Mouse (Mus musculus) left cerebral cortex, adult 18-20 months (tissue): ENCODE measurements at regions not wholly inside any gene's neighbourhood (a gene's known extent, or its start where the extent isn't known, plus 50 kb on each side); places are given as distances from the start of the nearest gene placed in this dataset.

Source experiments
- DNase-seq, 2 experiments: peaks; one replicate each; pipeline ENCODE4 v3.0.0; 2021 to 2022; ENCODE audit warnings: low spot score in 2 of 2, mixed read lengths in 1 of 2

- no peak for DNase-seq
These were observed 112.5 kb downstream of the Fam198b start for GRCm38 (mm10) chr3:79996803-79997202.

- DNase-seq = no peak
These were observed 118.0 kb downstream of the Fam198b start for GRCm38 (mm10) chr3:80002335-80002734.

- DNase-seq = no peak
These were observed 119.2 kb downstream of the Fam198b start for GRCm38 (mm10) chr3:80003300-80004090.

- no peak for DNase-seq
These were observed 120.2 kb downstream of the Fam198b start for GRCm38 (mm10) chr3:80004556-80004955.

GRCm38 (mm10) chr3:80004966-80005365, 120.6 kb downstream of the Fam198b start:
- DNase-seq = no peak

- no peak for DNase-seq
These were observed 121.0 kb downstream of the Fam198b start for GRCm38 (mm10) chr3:80005371-80005770.

- no peak for DNase-seq
These were observed 121.9 kb downstream of the Fam198b start for GRCm38 (mm10) chr3:80006263-80006662.

GRCm38 (mm10) chr3:80007006-80007405, 122.7 kb downstream of the Fam198b start:
- no peak for DNase-seq

GRCm38 (mm10) chr3:80009275-80009674, 124.9 kb downstream of the Fam198b start:
- no peak for DNase-seq

- DNase-seq = no peak
These were observed 141.5 kb downstream of the Fam198b start for GRCm38 (mm10) chr3:80025795-80026194.

- DNase-seq = peak; percentile 12 to 61
These were observed 148.7 kb downstream of the Fam198b start for GRCm38 (mm10) chr3:80033071-80033470.

GRCm38 (mm10) chr3:80038553-80039129, 154.3 kb downstream of the Fam198b start:
- DNase-seq = no peak

GRCm38 (mm10) chr3:80042756-80043484, 158.6 kb downstream of the Fam198b start:
- no peak for DNase-seq

- no peak for DNase-seq
These were observed 165.3 kb downstream of the Fam198b start for GRCm38 (mm10) chr3:80049495-80050225.

- DNase-seq = no peak
These were observed 166.6 kb downstream of the Fam198b start for GRCm38 (mm10) chr3:80050920-80051319.

- DNase-seq = no peak
These were observed 167.6 kb downstream of the Fam198b start for GRCm38 (mm10) chr3:80051963-80052362.

GRCm38 (mm10) chr3:80052879-80053278, 168.5 kb downstream of the Fam198b start:
- DNase-seq = no peak

- no peak for DNase-seq
These were observed 169.1 kb downstream of the Fam198b start for GRCm38 (mm10) chr3:80053435-80053834.

- DNase-seq = no peak
These were observed 172.5 kb downstream of the Fam198b start for GRCm38 (mm10) chr3:80056636-80057350.

GRCm38 (mm10) chr3:80058722-80059121, 174.4 kb downstream of the Fam198b start:
- DNase-seq = peak; percentile 55 to 70

- DNase-seq = no peak
These were observed 186.4 kb downstream of the Fam198b start for GRCm38 (mm10) chr3:80070726-80071125.
